Mouse (Mus musculus): Measurements from ENCODE around the gene Rap1a.
"Not testable (repeated sequence)": the region's sequence is repeated elsewhere in the genome, so short reads cannot be mapped to it uniquely, and the experiment has no call there.

Gene Rap1a

GRCm38 (mm10) chr3:105716353-105717000 lies 84.7 kb downstream of the Rap1a start:
- no peak for DNase-seq (ENCODE audit: low read depth, low spot score)

DNA sequence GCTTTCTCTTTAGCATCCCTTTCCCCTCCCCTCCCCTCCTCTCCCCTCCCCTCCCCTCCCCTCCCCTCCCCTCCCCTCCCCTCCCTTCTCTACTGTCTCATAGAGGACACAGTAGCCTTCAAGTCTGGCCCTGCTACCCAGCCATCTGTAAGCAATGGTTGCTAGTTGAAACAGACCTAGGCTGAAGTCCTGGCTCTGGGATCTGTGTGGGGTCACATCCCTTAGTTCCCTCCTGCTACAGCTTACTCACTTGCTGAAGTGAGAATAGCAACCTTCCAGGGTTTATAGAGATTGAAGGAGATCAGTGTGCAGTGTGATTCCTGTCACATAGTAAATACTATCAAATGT lies 86.3 kb downstream of the Rap1a start:
- no peak for DNase-seq (ENCODE audit: low read depth, low spot score)

DNA sequence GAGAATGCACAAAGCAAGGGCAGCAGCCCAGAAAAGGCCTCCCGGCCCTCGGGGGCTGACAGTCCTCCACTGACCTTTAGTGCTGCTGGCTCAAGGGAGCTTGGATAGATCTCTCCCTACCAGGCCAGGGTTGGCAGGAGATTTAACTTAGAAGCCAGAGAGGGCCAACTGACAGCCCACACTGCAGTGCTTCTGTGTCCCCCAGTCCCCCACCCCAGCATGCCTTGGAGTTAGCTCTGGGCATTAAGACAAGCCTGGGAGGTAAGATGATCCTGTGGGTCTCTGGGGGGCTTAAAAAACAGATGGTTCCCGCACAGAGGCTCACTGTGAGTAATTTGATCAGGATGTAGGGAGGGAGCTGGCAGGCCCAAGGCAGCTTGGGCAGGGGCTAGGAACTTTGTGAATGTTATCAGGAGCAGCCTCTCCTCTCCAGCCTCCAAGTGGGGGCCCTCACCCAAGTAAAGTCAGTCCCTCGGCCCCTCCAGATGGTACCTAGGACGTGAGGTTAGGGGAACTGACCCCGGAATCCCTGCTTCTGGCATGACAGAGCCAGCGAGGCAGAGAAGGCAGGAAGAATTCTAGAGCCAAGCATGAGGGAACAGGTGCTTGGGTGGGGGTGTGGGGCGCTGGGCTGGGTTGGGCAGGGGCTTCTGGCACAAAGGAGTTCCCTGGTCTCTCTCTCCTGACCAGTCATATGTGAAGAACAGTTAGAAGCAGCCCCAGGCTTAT lies 86.9 kb downstream of the Rap1a start:
- no peak for DNase-seq (ENCODE audit: low read depth, low spot score)

- DNase-seq (ENCODE audit: low read depth, low spot score) = no peak
Measured at GRCm38 (mm10) chr3:105712827-105713226, 88.3 kb downstream of the Rap1a start.

- DNase-seq (ENCODE audit: low read depth, low spot score) = no peak
Measured at GRCm38 (mm10) chr3:105711741-105712140, 89.4 kb downstream of the Rap1a start.

DNA sequence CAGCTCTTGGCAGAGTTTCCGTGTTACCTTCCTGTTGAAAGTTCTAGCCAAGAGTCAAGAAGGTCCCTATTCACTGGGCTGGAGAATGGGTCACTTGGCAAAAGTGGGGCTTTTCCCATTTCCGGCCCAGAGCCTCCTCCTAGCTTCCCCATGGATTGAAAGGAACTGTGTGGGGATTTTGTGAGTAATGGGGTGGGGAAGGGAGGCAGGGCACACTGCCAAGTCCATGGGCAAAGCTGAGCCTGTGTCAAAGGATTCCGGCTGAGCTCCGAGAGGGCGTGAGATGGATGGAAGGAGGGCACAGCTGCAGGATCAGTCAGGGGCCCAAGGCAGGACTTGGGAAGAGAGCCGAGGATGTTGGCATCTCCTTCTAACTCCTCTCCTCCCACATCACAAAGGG lies 90.9 kb downstream of the Rap1a start:
- DNase-seq (ENCODE audit: low read depth, low spot score) = no peak

DNA sequence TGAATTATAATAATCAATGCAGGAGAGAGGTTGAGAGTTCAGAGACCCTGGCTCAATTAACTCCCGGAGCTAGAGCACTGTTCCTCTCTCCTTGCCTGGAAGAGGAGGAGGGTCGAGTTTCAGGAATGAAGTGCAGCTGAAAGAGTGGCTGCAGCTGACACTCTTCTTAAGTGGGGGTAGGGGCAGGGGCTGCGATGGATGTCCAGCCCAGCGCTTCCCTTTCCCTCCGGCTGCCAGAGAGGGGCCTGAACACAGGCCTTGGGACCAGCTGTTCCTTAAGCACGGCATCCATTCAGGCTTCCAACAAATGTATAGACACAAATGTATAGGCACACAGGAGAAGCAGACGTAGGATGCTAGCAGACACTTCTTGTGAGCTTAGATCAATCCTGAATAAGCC lies 93.5 kb downstream of the Rap1a start:
- no peak for DNase-seq (ENCODE audit: low read depth, low spot score)

- no peak for DNase-seq (ENCODE audit: low read depth, low spot score)
Measured at GRCm38 (mm10) chr3:105706366-105707020, 94.6 kb downstream of the Rap1a start.

DNA sequence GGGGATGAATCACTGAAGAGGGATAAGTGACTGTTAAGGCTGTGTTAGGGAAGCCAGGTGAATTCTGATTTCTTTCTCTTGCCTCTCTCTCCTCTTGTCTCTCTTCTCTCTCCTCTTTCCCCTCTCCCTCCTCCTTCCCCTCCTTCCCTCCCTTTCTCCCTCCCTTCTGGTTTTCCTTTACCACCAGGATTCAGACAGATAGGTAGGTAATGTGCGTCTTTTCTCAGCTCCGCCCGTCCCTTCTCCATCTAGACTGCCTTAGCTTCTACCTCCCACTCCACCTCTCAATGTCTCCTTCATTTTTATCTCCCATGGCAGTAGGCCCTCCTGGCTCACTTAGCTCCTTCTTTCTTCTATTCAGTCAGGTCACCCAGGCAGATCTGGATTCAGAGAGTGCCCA lies 95.6 kb downstream of the Rap1a start:
- DNase-seq (ENCODE audit: low read depth, low spot score) = no peak

GRCm38 (mm10) chr3:105705061-105705549 lies 96.0 kb downstream of the Rap1a start:
- DNase-seq (ENCODE audit: low read depth, low spot score) = peak; percentile 30

DNA sequence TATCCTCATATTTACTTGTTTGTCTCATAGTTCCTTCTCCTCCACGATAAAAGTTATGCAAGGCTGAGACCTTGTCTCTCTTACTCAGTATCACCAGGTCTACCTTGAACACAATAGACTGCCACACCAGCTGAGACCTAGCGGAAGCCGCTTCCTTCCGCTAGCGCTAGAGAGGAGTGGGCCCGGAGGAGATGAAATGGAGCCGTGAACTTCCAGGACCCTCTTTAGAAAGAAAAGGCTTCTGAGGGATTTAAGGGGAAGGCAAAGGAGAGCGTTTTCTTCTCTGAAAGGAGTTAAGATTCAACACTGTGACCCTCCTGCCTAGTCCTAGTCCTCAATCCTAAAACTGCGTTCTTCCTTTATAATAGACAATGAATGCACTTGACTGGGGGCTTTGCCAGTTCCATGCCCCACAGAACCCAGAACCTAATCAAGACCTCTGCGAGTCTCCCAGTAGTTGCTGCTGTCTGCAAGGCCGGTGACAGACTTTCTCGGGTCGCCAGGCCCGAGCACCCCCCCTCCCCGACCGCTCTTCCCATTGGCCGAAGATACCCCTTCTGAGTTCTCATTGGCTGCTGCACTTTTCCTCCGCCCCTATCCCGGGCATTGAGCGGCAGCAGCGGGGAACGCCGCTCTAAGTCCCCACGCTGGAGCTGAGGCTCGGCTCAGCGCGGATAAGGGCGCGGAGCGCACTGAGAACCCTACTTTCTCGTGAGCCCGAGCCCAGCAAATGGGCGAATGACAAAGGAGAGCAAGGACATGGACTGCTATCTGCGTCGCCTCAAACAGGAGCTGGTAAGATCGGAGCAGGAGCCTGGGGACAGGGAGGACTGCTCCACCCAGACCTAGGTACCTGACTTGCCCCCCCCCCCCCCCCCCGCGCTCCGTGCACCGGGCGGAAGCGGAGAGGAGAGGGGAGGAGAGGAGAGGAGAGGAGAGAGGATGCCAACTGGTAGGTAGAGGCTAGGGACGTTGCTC lies 96.8 kb downstream of the Rap1a start, which contains the start of gene Inka2:
Gene Inka2, plus strand, starts transcription at position 569 of the 978 bp plus-strand sequence.
- DNase-seq (ENCODE audit: low read depth, low spot score) = peak; percentile 83

GRCm38 (mm10) chr3:105703571-105703970 lies 97.6 kb downstream of the Rap1a start:
- DNase-seq (ENCODE audit: low read depth, low spot score) = no peak

GRCm38 (mm10) chr3:105701399-105701798 lies 99.7 kb downstream of the Rap1a start:
- no peak for DNase-seq (ENCODE audit: low read depth, low spot score)

- not testable (repeated sequence) for DNase-seq (ENCODE audit: low read depth, low spot score)
Measured at GRCm38 (mm10) chr3:105700786-105701185, 100.3 kb downstream of the Rap1a start.

DNA sequence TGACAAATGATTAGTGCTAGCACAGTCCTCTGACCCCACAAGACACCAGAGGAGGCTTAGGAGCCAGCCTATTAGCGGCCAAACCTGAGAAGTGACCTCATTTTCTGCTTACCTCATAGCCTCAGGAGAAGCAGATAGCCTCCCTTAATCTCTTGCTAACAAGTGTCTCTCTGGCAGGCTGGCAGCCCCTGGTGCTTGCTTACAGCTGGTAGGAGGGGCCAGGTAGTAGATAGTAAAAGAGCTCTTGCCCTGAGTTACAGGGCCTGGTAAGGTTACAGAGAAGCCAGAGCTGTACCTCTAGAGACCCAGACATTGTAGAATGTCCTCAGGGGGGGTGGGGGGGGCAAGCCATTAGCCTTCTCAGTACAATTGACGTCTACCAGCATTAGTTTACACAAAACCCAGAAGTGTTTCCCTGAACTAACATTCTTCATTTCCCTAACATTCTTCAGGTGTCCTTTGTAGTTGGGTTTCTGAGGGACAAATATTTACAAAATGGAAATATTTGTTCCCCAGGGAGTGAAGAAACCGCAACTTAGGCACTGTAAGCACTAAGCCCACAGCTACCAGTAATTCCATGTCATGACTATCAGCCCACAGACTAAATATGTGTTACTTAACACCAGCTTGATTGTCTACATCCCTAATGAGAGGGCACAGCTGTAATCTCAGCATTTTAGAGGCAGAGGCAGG lies 101.7 kb downstream of the Rap1a start:
- DNase-seq (ENCODE audit: low read depth, low spot score) = no peak

GRCm38 (mm10) chr3:105698311-105698710 lies 102.8 kb downstream of the Rap1a start:
- no peak for DNase-seq (ENCODE audit: low read depth, low spot score)

GRCm38 (mm10) chr3:105697148-105697441 lies 104.0 kb downstream of the Rap1a start:
- DNase-seq (ENCODE audit: low read depth, low spot score) = no peak

DNA sequence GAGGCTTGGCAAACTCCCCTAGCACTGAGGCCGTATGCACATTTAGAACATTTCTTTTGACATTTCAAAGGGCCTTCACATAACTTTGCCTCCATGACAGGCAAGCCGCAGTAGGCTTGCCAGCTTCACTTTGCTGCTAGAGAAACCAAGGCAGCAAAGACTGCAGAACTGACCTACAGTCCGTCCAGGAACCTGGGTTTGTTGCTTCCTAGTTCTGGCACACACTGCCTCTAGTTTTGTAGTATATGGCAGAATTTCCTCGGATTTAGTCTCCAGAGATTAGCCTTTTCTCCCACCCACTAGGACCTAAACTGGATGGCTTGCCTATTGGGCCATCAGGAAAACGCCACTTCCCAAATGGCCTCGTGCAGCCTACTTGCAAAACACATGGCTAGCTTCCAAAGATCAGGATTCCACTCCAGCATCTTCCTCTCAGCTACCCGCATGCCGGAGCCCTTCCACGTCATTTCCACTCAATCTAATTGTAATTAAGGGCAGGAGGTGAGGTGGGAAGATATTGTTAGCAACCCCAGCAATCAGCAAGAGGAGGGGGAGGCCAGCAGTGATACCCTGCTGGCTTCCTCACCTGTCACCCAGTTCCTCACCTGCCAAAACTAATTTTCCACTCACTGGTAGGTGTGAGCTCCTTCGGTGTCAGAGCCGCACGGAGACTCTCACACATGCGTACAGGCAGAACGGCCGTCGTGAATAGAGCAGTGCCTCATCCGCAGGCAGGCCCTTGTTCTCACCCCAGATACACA lies 104.6 kb downstream of the Rap1a start:
- no peak for DNase-seq (ENCODE audit: low read depth, low spot score)

- DNase-seq (ENCODE audit: low read depth, low spot score) = no peak
Measured at GRCm38 (mm10) chr3:105695476-105696386, 105.4 kb downstream of the Rap1a start.

Data from 3T3-L1 (cell line).